In the genomic region with DNA sequence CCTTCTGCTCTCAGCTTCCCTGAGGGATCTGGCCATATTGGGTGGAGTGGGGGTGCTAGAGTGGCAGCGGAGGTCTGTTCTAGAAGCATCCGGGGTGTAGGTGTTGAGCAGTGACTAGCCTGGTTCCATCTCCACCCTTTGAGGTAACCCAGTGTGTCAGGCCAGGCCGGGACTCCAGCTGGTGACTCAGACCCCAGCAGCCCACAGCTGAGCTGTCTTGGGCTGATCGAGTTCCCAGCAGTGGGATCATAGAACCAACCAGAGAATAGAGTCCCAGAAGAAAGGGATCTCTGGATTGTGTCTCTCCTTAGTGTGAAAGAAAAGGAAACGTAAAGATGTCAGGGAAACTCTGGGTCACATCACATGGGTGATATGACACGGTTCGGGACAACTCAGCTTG, we compare ENCODE assay signal across 12 mouse cellular contexts. TPM values are rescaled to one million over a fixed set of nuclear protein-coding genes. Genes with fewer than 3 reads are reported as not detected.
DNase-seq lines count a peak whose midpoint lies in the region; ATAC-seq lines count a peak whose summit lies in the region.
"Had no signal": no experiment of that assay in that cellular context is flagged by ENCODE, and none has a peak within 500 bp of the region (broad histone marks: within the 10 kb centered on the region; RNA-seq: fewer than 3 reads in every experiment).

No protein-coding gene starts in this region.

- no peak overlapping the region for H3K4me3 ChIP-seq in intestine, embryonic 14.5 days (ENCODE audit: low read depth, low read length)
- no peak overlapping the region for H3K4me3 ChIP-seq in intestine, embryonic 16.5 days (ENCODE audit: low read length)
- H3K4me3 ChIP-seq in embryonic facial prominence, embryonic 11.5 days (ENCODE audit: low read depth, low read length), result no peak overlapping the region
- no peak overlapping the region for H3K4me3 ChIP-seq in midbrain, embryonic 13.5 days (replicated peaks)

- H3K4me1 ChIP-seq in intestine, embryonic 14.5 days (replicated peaks; ENCODE audit: control insufficient read depth, insufficient read depth, low read length), result peaks cover 10% of the 10 kb centered on the region; the same call in 1 of the 2 replicates
- H3K4me1 ChIP-seq in intestine, embryonic 16.5 days (ENCODE audit: control insufficient read depth, insufficient read depth, low read length), result 0 out of 2 replicates have a peak, but pooled peaks cover 3% of the 10 kb centered on the region
- peaks cover 3% of the 10 kb centered on the region; the same call in 1 of the 2 replicates for H3K4me1 ChIP-seq in embryonic facial prominence, embryonic 11.5 days (ENCODE audit: control insufficient read depth, insufficient read depth, low read length)
- peaks cover 29% of the 10 kb centered on the region for H3K4me1 ChIP-seq in midbrain, embryonic 13.5 days (replicated peaks)

- DNase-seq in intestine, embryonic 14.5 days (ENCODE audit: low spot score), result no peak
- DNase-seq in 3T3-L1 (ENCODE audit: low read depth, low spot score), result peak; percentile 71
- no peak for DNase-seq in embryonic facial prominence, embryonic 11.5 days (ENCODE audit: low spot score)
- DNase-seq in right cerebral cortex, postnatal 4 days, result no peak
- DNase-seq: adrenal gland, postnatal 25 days; gastrocnemius, postnatal 36 days; kidney, postnatal 10 days; lung, postnatal 4 days; thymus, postnatal 4 days had no signal

- H3K9ac ChIP-seq in intestine, embryonic 14.5 days (ENCODE audit: low read length), result no peak overlapping the region
- H3K9ac ChIP-seq in intestine, embryonic 16.5 days (ENCODE audit: low read depth, low read length), result no peak overlapping the region
- H3K9ac ChIP-seq in embryonic facial prominence, embryonic 11.5 days (replicated peaks; ENCODE audit: low read length), result no peak overlapping the region
- no peak overlapping the region for H3K9ac ChIP-seq in midbrain, embryonic 13.5 days (replicated peaks)

- no peak overlapping the region for H3K4me2 ChIP-seq in intestine, embryonic 14.5 days (ENCODE audit: low read length)
- H3K4me2 ChIP-seq in intestine, embryonic 16.5 days (ENCODE audit: low read depth, low read length), result no peak overlapping the region
- H3K4me2 ChIP-seq in embryonic facial prominence, embryonic 11.5 days (ENCODE audit: low read depth, low read length), result no peak overlapping the region
- H3K4me2 ChIP-seq in midbrain, embryonic 13.5 days (replicated peaks), result no peak overlapping the region

- ATAC-seq in intestine, embryonic 14.5 days (replicated peaks; ENCODE audit: low FRiP score, low TSS enrichment, low read depth), result no peak
- no peak for ATAC-seq in intestine, embryonic 16.5 days
- no peak for ATAC-seq in embryonic facial prominence, embryonic 11.5 days (replicated peaks; ENCODE audit: insufficient number of reproducible peaks, low FRiP score, low TSS enrichment, low read depth)
- no peak for ATAC-seq in midbrain, embryonic 13.5 days
- ATAC-seq in activated CD4-positive, CD25-positive, alpha-beta regulatory T cell, adult 4 months, result no peak

- peak overlapping the region; percentile 96; the same call in 1 of the 2 replicates for H3K27ac ChIP-seq in intestine, embryonic 14.5 days (ENCODE audit: low read depth)
- H3K27ac ChIP-seq in intestine, embryonic 16.5 days (ENCODE audit: low read length), result no peak overlapping the region
- peak overlapping the region; percentile 97; the same call in 1 of the 2 replicates for H3K27ac ChIP-seq in embryonic facial prominence, embryonic 11.5 days (replicated peaks; ENCODE audit: low read depth, low read length)
- H3K27ac ChIP-seq in midbrain, embryonic 13.5 days, result peak overlapping the region; percentile 95

- WGBS in intestine, embryonic 14.5 days, result 58% methylated on average over 7 of the region's 7 CpGs
- whole genome bisulfite sequencing in intestine, embryonic 16.5 days, result 64% methylated on average over 7 of the region's 7 CpGs
- 63% methylated on average over 7 of the region's 7 CpGs for WGBS in embryonic facial prominence, embryonic 11.5 days
- 67% methylated on average over 7 of the region's 7 CpGs for WGBS in midbrain, embryonic 13.5 days

- no peaks in the 10 kb centered on the region for H3K36me3 ChIP-seq in intestine, embryonic 14.5 days (ENCODE audit: control insufficient read depth, insufficient read depth, low read length)
- H3K36me3 ChIP-seq in intestine, embryonic 16.5 days (ENCODE audit: control insufficient read depth, insufficient read depth, low read length), result no peaks in the 10 kb centered on the region
- no peaks in the 10 kb centered on the region for H3K36me3 ChIP-seq in embryonic facial prominence, embryonic 11.5 days (replicated peaks; ENCODE audit: control insufficient read depth, insufficient read depth, low read depth, low read length)
- H3K36me3 ChIP-seq in midbrain, embryonic 13.5 days, result no peaks in the 10 kb centered on the region

- H3K27me3 ChIP-seq in intestine, embryonic 14.5 days (replicated peaks; ENCODE audit: control insufficient read depth, insufficient read depth, low read length), result no peaks in the 10 kb centered on the region
- H3K27me3 ChIP-seq in intestine, embryonic 16.5 days (replicated peaks; ENCODE audit: control insufficient read depth, insufficient read depth, low read length), result no peaks in the 10 kb centered on the region
- H3K27me3 ChIP-seq in embryonic facial prominence, embryonic 11.5 days (ENCODE audit: control insufficient read depth, insufficient read depth, low read length), result no peaks in the 10 kb centered on the region
- no peaks in the 10 kb centered on the region for H3K27me3 ChIP-seq in midbrain, embryonic 13.5 days

- no peaks in the 10 kb centered on the region for H3K9me3 ChIP-seq in intestine, embryonic 14.5 days (ENCODE audit: control insufficient read depth, low read length)
- H3K9me3 ChIP-seq in intestine, embryonic 16.5 days (ENCODE audit: control insufficient read depth, low read length), result no peaks in the 10 kb centered on the region
- H3K9me3 ChIP-seq in embryonic facial prominence, embryonic 11.5 days (replicated peaks; ENCODE audit: control insufficient read depth, low read length), result no peaks in the 10 kb centered on the region
- no peaks in the 10 kb centered on the region for H3K9me3 ChIP-seq in midbrain, embryonic 13.5 days

RNA-seq across cellular contexts. Expression of a gene that starts 10.9 kb away (rescaled TPM):
- polyA plus RNA-seq in intestine, embryonic 14.5 days (2014; fragmentation: Nextera tagmentation; extraction: Ambion mirVana), result 9.7 and 14.4 TPM in 2 replicates
- 3.8 TPM in 2 replicates for polyA plus RNA-seq in intestine, embryonic 16.5 days (2015; fragmentation: Nextera tagmentation; extraction: Ambion mirVana)
- polyA plus RNA-seq in embryonic facial prominence, embryonic 11.5 days (2014; fragmentation: Nextera tagmentation; extraction: Ambion mirVana), result 626 and 642 TPM in 2 replicates
- 129 and 135 TPM in 2 replicates for polyA plus RNA-seq in midbrain, embryonic 13.5 days (2015; fragmentation: Nextera tagmentation; extraction: Ambion mirVana)
- polyA plus RNA-seq in activated CD4-positive, CD25-positive, alpha-beta regulatory T cell, adult 4 months (2017; shearing (Covaris generic)), result not detected

RNA-seq across cellular contexts. Expression of a gene that starts 11.5 kb away (rescaled TPM):
- 11.9 and 13.4 TPM in 2 replicates for polyA plus RNA-seq in intestine, embryonic 14.5 days (2014; fragmentation: Nextera tagmentation; extraction: Ambion mirVana)
- polyA plus RNA-seq in intestine, embryonic 16.5 days (2015; fragmentation: Nextera tagmentation; extraction: Ambion mirVana), result 9.4 and 10.3 TPM in 2 replicates
- 15.1 and 16.2 TPM in 2 replicates for polyA plus RNA-seq in embryonic facial prominence, embryonic 11.5 days (2014; fragmentation: Nextera tagmentation; extraction: Ambion mirVana)
- polyA plus RNA-seq in midbrain, embryonic 13.5 days (2015; fragmentation: Nextera tagmentation; extraction: Ambion mirVana), result 61.9 and 77.6 TPM in 2 replicates
- not detected for polyA plus RNA-seq in activated CD4-positive, CD25-positive, alpha-beta regulatory T cell, adult 4 months (2017; shearing (Covaris generic))

RNA-seq across cellular contexts. Expression of a gene that starts 28.9 kb away (rescaled TPM):
- polyA plus RNA-seq in intestine, embryonic 14.5 days (2014; fragmentation: Nextera tagmentation; extraction: Ambion mirVana), result 17.9 and 21.8 TPM in 2 replicates
- 14.2 and 14.3 TPM in 2 replicates for polyA plus RNA-seq in intestine, embryonic 16.5 days (2015; fragmentation: Nextera tagmentation; extraction: Ambion mirVana)
- polyA plus RNA-seq in embryonic facial prominence, embryonic 11.5 days (2014; fragmentation: Nextera tagmentation; extraction: Ambion mirVana), result 13.5 and 16.0 TPM in 2 replicates
- polyA plus RNA-seq in midbrain, embryonic 13.5 days (2015; fragmentation: Nextera tagmentation; extraction: Ambion mirVana), result 19.8 and 24.9 TPM in 2 replicates
- polyA plus RNA-seq in activated CD4-positive, CD25-positive, alpha-beta regulatory T cell, adult 4 months (2017; shearing (Covaris generic)), result 10 to 100 TPM; 16.3 to 19.7 TPM

RNA-seq across cellular contexts. Expression of a gene that starts 29.3 kb away (rescaled TPM):
- 32.8 and 35.9 TPM in 2 replicates for polyA plus RNA-seq in intestine, embryonic 14.5 days (2014; fragmentation: Nextera tagmentation; extraction: Ambion mirVana)
- polyA plus RNA-seq in intestine, embryonic 16.5 days (2015; fragmentation: Nextera tagmentation; extraction: Ambion mirVana), result 37.2 and 39.8 TPM in 2 replicates
- polyA plus RNA-seq in embryonic facial prominence, embryonic 11.5 days (2014; fragmentation: Nextera tagmentation; extraction: Ambion mirVana), result 51.5 and 52.3 TPM in 2 replicates
- 49.2 and 51.0 TPM in 2 replicates for polyA plus RNA-seq in midbrain, embryonic 13.5 days (2015; fragmentation: Nextera tagmentation; extraction: Ambion mirVana)
- polyA plus RNA-seq in activated CD4-positive, CD25-positive, alpha-beta regulatory T cell, adult 4 months (2017; shearing (Covaris generic)), result 10 to 100 TPM; 17.8 to 18.5 TPM

RNA-seq across cellular contexts. Expression of a gene that starts 40.1 kb away (rescaled TPM):
- polyA plus RNA-seq in intestine, embryonic 14.5 days (2014; fragmentation: Nextera tagmentation; extraction: Ambion mirVana), result 73.3 and 74.2 TPM in 2 replicates
- polyA plus RNA-seq in intestine, embryonic 16.5 days (2015; fragmentation: Nextera tagmentation; extraction: Ambion mirVana), result 78.7 and 80.6 TPM in 2 replicates
- 73.6 and 79.3 TPM in 2 replicates for polyA plus RNA-seq in embryonic facial prominence, embryonic 11.5 days (2014; fragmentation: Nextera tagmentation; extraction: Ambion mirVana)
- polyA plus RNA-seq in midbrain, embryonic 13.5 days (2015; fragmentation: Nextera tagmentation; extraction: Ambion mirVana), result 69.1 and 72.1 TPM in 2 replicates
- 100 to 1,000 TPM; 158 to 159 TPM for polyA plus RNA-seq in activated CD4-positive, CD25-positive, alpha-beta regulatory T cell, adult 4 months (2017; shearing (Covaris generic))

Comparison
In these comparisons a context has a peak if more than half of its experiments do, and no peak if none do; other contexts are left out.
1. RNA of a gene that starts 11.5 kb away (polyA plus RNA-seq): 61.9 to 77.6 TPM in midbrain, embryonic 13.5 days, 15.1 to 16.2 TPM in embryonic facial prominence, embryonic 11.5 days, 11.9 to 13.4 TPM in intestine, embryonic 14.5 days and 9.4 to 10.3 TPM in intestine, embryonic 16.5 days; not detected in activated CD4-positive, CD25-positive, alpha-beta regulatory T cell, adult 4 months; every median in the first group is over 10 times any median in the second.